13 mouse cellular contexts compared by ENCODE assay signal in genomic region chr6:108969477-108970176, GRCm38 (mm10).
DNase-seq lines count a peak whose midpoint lies in the region; ATAC-seq lines count a peak whose summit lies in the region.
"Had no signal": no experiment of that assay in that cellular context is flagged by ENCODE, and none has a peak within 500 bp of the region (broad histone marks: within the 10 kb centered on the region; RNA-seq: fewer than 3 reads in every experiment).

No protein-coding gene starts in this region.

- peak; percentile 54; the same call in 1 of the 2 replicates for ATAC-seq in kidney, embryonic 15.5 days (replicated peaks; ENCODE audit: low FRiP score)
- ATAC-seq in midbrain, embryonic 14.5 days (ENCODE audit: low FRiP score, low TSS enrichment): no peak
- ATAC-seq in midbrain, embryonic 13.5 days: no peak

- H3K4me1 ChIP-seq in kidney, embryonic 15.5 days: 0 out of 2 replicates have a peak, but pooled peaks cover 4% of the 10 kb centered on the region
- H3K4me1 ChIP-seq in midbrain, embryonic 14.5 days (ENCODE audit: control insufficient read depth, insufficient read depth, low read length): no peaks in the 10 kb centered on the region
- H3K4me1 ChIP-seq in midbrain, embryonic 13.5 days (replicated peaks): no peaks in the 10 kb centered on the region
- H3K4me1 ChIP-seq: embryonic facial prominence, embryonic 15.5 days had no signal

- 51% methylated on average over 4 of the region's 4 CpGs for WGBS in kidney, embryonic 15.5 days
- WGBS in midbrain, embryonic 14.5 days: 51% methylated on average over 4 of the region's 4 CpGs
- WGBS in midbrain, embryonic 13.5 days: 62% methylated on average over 4 of the region's 4 CpGs

- H3K27me3 ChIP-seq in kidney, embryonic 15.5 days: no peaks in the 10 kb centered on the region
- H3K27me3 ChIP-seq in midbrain, embryonic 14.5 days (ENCODE audit: control insufficient read depth, insufficient read depth, low read length): no peaks in the 10 kb centered on the region
- H3K27me3 ChIP-seq in midbrain, embryonic 13.5 days: no peaks in the 10 kb centered on the region
- H3K27me3 ChIP-seq: embryonic facial prominence, embryonic 15.5 days had no signal

- no peak overlapping the region for H3K27ac ChIP-seq in kidney, embryonic 15.5 days
- no peak overlapping the region for H3K27ac ChIP-seq in midbrain, embryonic 14.5 days (replicated peaks; ENCODE audit: low read depth, low read length)
- no peak overlapping the region for H3K27ac ChIP-seq in midbrain, embryonic 13.5 days
- H3K27ac ChIP-seq: embryonic facial prominence, embryonic 15.5 days; liver, embryonic 14.5 days had no signal

- no peaks in the 10 kb centered on the region for H3K36me3 ChIP-seq in kidney, embryonic 15.5 days
- H3K36me3 ChIP-seq in midbrain, embryonic 14.5 days (ENCODE audit: control insufficient read depth, insufficient read depth, low read length): no peaks in the 10 kb centered on the region
- no peaks in the 10 kb centered on the region for H3K36me3 ChIP-seq in midbrain, embryonic 13.5 days
- H3K36me3 ChIP-seq: embryonic facial prominence, embryonic 15.5 days had no signal

- no peak overlapping the region for H3K9ac ChIP-seq in kidney, embryonic 15.5 days
- no peak overlapping the region for H3K9ac ChIP-seq in midbrain, embryonic 14.5 days (replicated peaks; ENCODE audit: low read length)
- no peak overlapping the region for H3K9ac ChIP-seq in midbrain, embryonic 13.5 days (replicated peaks)
- H3K9ac ChIP-seq: embryonic facial prominence, embryonic 15.5 days; liver, embryonic 14.5 days had no signal

- H3K4me3 ChIP-seq in kidney, embryonic 15.5 days (replicated peaks): no peak overlapping the region
- H3K4me3 ChIP-seq in midbrain, embryonic 14.5 days (replicated peaks; ENCODE audit: low read depth, low read length): no peak overlapping the region
- H3K4me3 ChIP-seq in midbrain, embryonic 13.5 days (replicated peaks): no peak overlapping the region
- H3K4me3 ChIP-seq: embryonic facial prominence, embryonic 15.5 days; myocyte had no signal

- H3K4me2 ChIP-seq in kidney, embryonic 15.5 days: no peak overlapping the region
- H3K4me2 ChIP-seq in midbrain, embryonic 14.5 days (ENCODE audit: low read length): no peak overlapping the region
- no peak overlapping the region for H3K4me2 ChIP-seq in midbrain, embryonic 13.5 days (replicated peaks)
- H3K4me2 ChIP-seq: embryonic facial prominence, embryonic 15.5 days had no signal

- DNase-seq in adrenal gland, postnatal 14 days: peak; percentile 7
- no peak for DNase-seq in adrenal gland, postnatal 4 days (ENCODE audit: low spot score in 2 of 2)
- no peak for DNase-seq in kidney, adult 8-10 months
- peak; percentile 48 for DNase-seq in midbrain, embryonic 14.5 days
- DNase-seq in kidney, postnatal 4 days: peak; percentile 72 to 77
- no peak for DNase-seq in frontal cortex, postnatal 36 days (ENCODE audit: low spot score in 2 of 2)
- DNase-seq: heart, adult 18-20 months; heart, postnatal 14 days had no signal

- H3K9me3 ChIP-seq in kidney, embryonic 15.5 days (replicated peaks): no peaks in the 10 kb centered on the region
- no peaks in the 10 kb centered on the region for H3K9me3 ChIP-seq in midbrain, embryonic 14.5 days (ENCODE audit: control insufficient read depth, low read length)
- no peaks in the 10 kb centered on the region for H3K9me3 ChIP-seq in midbrain, embryonic 13.5 days
- H3K9me3 ChIP-seq: embryonic facial prominence, embryonic 15.5 days had no signal

Comparison
In these comparisons a context has a peak if more than half of its experiments do, and no peak if none do; other contexts are left out.
1. DNase-seq: peak in adrenal gland, postnatal 14 days (single experiment), midbrain, embryonic 14.5 days (single experiment) and kidney, postnatal 4 days (2 of 2); none in adrenal gland, postnatal 4 days (0 of 2), kidney, adult 8-10 months (0 of 2) and frontal cortex, postnatal 36 days (0 of 2).